Mouse (Mus musculus): ENCODE measurements around the gene Gm28635. TPM values are rescaled to one million over a fixed set of nuclear protein-coding genes. Genes with fewer than 3 reads are reported as not detected.
A peak's percentile ranks its signal among the peaks of the same experiment; 100 is the strongest.

The Gm28635 gene
- polyA plus RNA-seq (2016; fragmentation: Nextera tagmentation; extraction: Ambion mirVana), result not detected in 2 replicates

- WGBS, result under 1% methylated on average over 44 of the region's 44 CpGs
- H3K4me3 ChIP-seq, result peak within 1 kb of the TSS; percentile 99
- H3K36me3 ChIP-seq, result peaks cover 58% of the 10 kb centered on the region
- peak; percentile 96 for DNase-seq (ENCODE audit: low spot score)
- peaks cover 24% of the 10 kb centered on the region for H3K4me1 ChIP-seq
- H3K27me3 ChIP-seq (ENCODE audit: low read depth, poor library complexity, severe bottlenecking), result no peaks in the 10 kb centered on the region
- H3K9me3 ChIP-seq (replicated peaks), result no peaks in the 10 kb centered on the region
- H3K27ac ChIP-seq (replicated peaks), result peak within 1 kb of the TSS; percentile 91
These were observed at the start of gene Gm28635, which contains the start of gene Med19 for GRCm38 (mm10) chr2:84677968-84678880. Gene Gm28635, minus strand, starts transcription at chr2:84678041. Gene Med19, plus strand, starts transcription at chr2:84678402.

- Histone ChIP-seq H3K27ac (replicated peaks) (peak within 1 kb of the TSS; percentile 82), H3K9me3 (replicated peaks) (no peaks in the 10 kb centered on the region), H3K27me3 (ENCODE audit: low read depth, poor library complexity, severe bottlenecking) (no peaks in the 10 kb centered on the region), H3K36me3 (peaks cover 34% of the 10 kb centered on the region), H3K4me1 (peaks cover 29% of the 10 kb centered on the region), H3K4me3 (peak within 1 kb of the TSS; percentile 74)
- WGBS, result under 1% methylated on average over 39 of the region's 39 CpGs
- peak; percentile 97 for DNase-seq (ENCODE audit: low spot score)
These were observed 49.5 kb upstream of the Gm28635 start, which contains the start of gene Clp1 for GRCm38 (mm10) chr2:84727172-84727858. Gene Clp1, minus strand, starts transcription at chr2:84727350.

GRCm38 (mm10) chr2:84726716-84727115 is 48.9 kb upstream of the Gm28635 start:
- no peak for DNase-seq (ENCODE audit: low spot score)
- Histone ChIP-seq H3K36me3 (peaks cover 40% of the 10 kb centered on the region), H3K4me3 (peak overlapping the region; percentile 74), H3K4me1 (peaks cover 29% of the 10 kb centered on the region), H3K27me3 (ENCODE audit: low read depth, poor library complexity, severe bottlenecking) (no peaks in the 10 kb centered on the region), H3K9me3 (replicated peaks) (no peaks in the 10 kb centered on the region), H3K27ac (replicated peaks) (peak overlapping the region; percentile 82)
- 4% methylated on average over 9 of the region's 9 CpGs for WGBS

GRCm38 (mm10) chr2:84725770-84726169 is 47.9 kb upstream of the Gm28635 start:
- Histone ChIP-seq H3K27ac (replicated peaks) (no peak overlapping the region), H3K36me3 (peaks cover 48% of the 10 kb centered on the region), H3K4me1 (peaks cover 29% of the 10 kb centered on the region), H3K9me3 (replicated peaks) (no peaks in the 10 kb centered on the region), H3K27me3 (ENCODE audit: low read depth, poor library complexity, severe bottlenecking) (no peaks in the 10 kb centered on the region), H3K4me3 (peak overlapping the region; percentile 74)
- WGBS, result 92% methylated on average over 10 of the region's 10 CpGs
- DNase-seq (ENCODE audit: low spot score), result no peak

GRCm38 (mm10) chr2:84723856-84724255 is 46.0 kb upstream of the Gm28635 start:
- peaks cover 48% of the 10 kb centered on the region for H3K36me3 ChIP-seq
- H3K27ac ChIP-seq (replicated peaks), result no peak overlapping the region
- WGBS, result 94% methylated on average over 14 of the region's 14 CpGs
- H3K4me1 ChIP-seq, result peaks cover 29% of the 10 kb centered on the region
- no peaks in the 10 kb centered on the region for H3K9me3 ChIP-seq (replicated peaks)
- no peak overlapping the region for H3K4me3 ChIP-seq
- H3K27me3 ChIP-seq (ENCODE audit: low read depth, poor library complexity, severe bottlenecking), result no peaks in the 10 kb centered on the region
- no peak for DNase-seq (ENCODE audit: low spot score)

GRCm38 (mm10) chr2:84721182-84721581 is 43.3 kb upstream of the Gm28635 start:
- 94% methylated on average over 3 of the region's 3 CpGs for WGBS
- Histone ChIP-seq H3K9me3 (replicated peaks) (no peaks in the 10 kb centered on the region), H3K4me1 (peaks cover 24% of the 10 kb centered on the region), H3K36me3 (peaks cover 48% of the 10 kb centered on the region), H3K27me3 (ENCODE audit: low read depth, poor library complexity, severe bottlenecking) (no peaks in the 10 kb centered on the region), H3K4me3 (no peak overlapping the region), H3K27ac (replicated peaks) (no peak overlapping the region)
- DNase-seq (ENCODE audit: low spot score), result no peak

- Histone ChIP-seq H3K4me3 (no peak overlapping the region), H3K36me3 (peaks cover 46% of the 10 kb centered on the region), H3K27ac (replicated peaks) (no peak overlapping the region), H3K4me1 (peaks cover 23% of the 10 kb centered on the region), H3K9me3 (replicated peaks) (no peaks in the 10 kb centered on the region), H3K27me3 (ENCODE audit: low read depth, poor library complexity, severe bottlenecking) (no peaks in the 10 kb centered on the region)
- no peak for DNase-seq (ENCODE audit: low spot score)
- WGBS, result 92% methylated on average over 2 of the region's 2 CpGs
These were observed 42.9 kb upstream of the Gm28635 start for GRCm38 (mm10) chr2:84720718-84721117.

- Histone ChIP-seq H3K9me3 (replicated peaks) (no peaks in the 10 kb centered on the region), H3K36me3 (peaks cover 16% of the 10 kb centered on the region), H3K4me3 (no peak overlapping the region), H3K4me1 (peaks cover 29% of the 10 kb centered on the region), H3K27ac (replicated peaks) (no peak overlapping the region), H3K27me3 (ENCODE audit: low read depth, poor library complexity, severe bottlenecking) (no peaks in the 10 kb centered on the region)
- DNase-seq (ENCODE audit: low spot score), result no peak
- WGBS, result 91% methylated on average over 4 of the region's 4 CpGs
These were observed 39.5 kb upstream of the Gm28635 start for GRCm38 (mm10) chr2:84717357-84717756.

- DNase-seq (ENCODE audit: low spot score), result no peak
- Histone ChIP-seq H3K27me3 (ENCODE audit: low read depth, poor library complexity, severe bottlenecking) (no peaks in the 10 kb centered on the region), H3K4me1 (peaks cover 29% of the 10 kb centered on the region), H3K27ac (replicated peaks) (peak overlapping the region; percentile 96), H3K9me3 (replicated peaks) (no peaks in the 10 kb centered on the region), H3K36me3 (peaks cover 11% of the 10 kb centered on the region), H3K4me3 (peak overlapping the region; percentile 96)
- 40% methylated on average over 9 of the region's 9 CpGs for WGBS
These were observed 38.8 kb upstream of the Gm28635 start for GRCm38 (mm10) chr2:84716423-84717355.

GRCm38 (mm10) chr2:84715562-84716361 is 37.9 kb upstream of the Gm28635 start:
- Histone ChIP-seq H3K27ac (replicated peaks) (peak overlapping the region; percentile 96), H3K27me3 (ENCODE audit: low read depth, poor library complexity, severe bottlenecking) (no peaks in the 10 kb centered on the region), H3K36me3 (peaks cover 12% of the 10 kb centered on the region), H3K4me3 (peak overlapping the region; percentile 96), H3K4me1 (peaks cover 29% of the 10 kb centered on the region), H3K9me3 (replicated peaks) (no peaks in the 10 kb centered on the region)
- DNase-seq (ENCODE audit: low spot score), result peak; percentile 63
- under 1% methylated on average over 33 of the region's 33 CpGs for WGBS

- Histone ChIP-seq H3K27ac (replicated peaks) (peak within 1 kb of the TSS; percentile 96), H3K27me3 (ENCODE audit: low read depth, poor library complexity, severe bottlenecking) (no peaks in the 10 kb centered on the region), H3K4me3 (peak within 1 kb of the TSS; percentile 96), H3K36me3 (peaks cover 19% of the 10 kb centered on the region), H3K9me3 (replicated peaks) (no peaks in the 10 kb centered on the region), H3K4me1 (peaks cover 29% of the 10 kb centered on the region)
- WGBS, result under 1% methylated on average over 107 of the region's 107 CpGs
- peak; percentile 99 for DNase-seq (ENCODE audit: low spot score)
These were observed 37.1 kb upstream of the Gm28635 start, which contains the start of gene Zdhhc5 for GRCm38 (mm10) chr2:84714811-84715561. Gene Zdhhc5, minus strand, starts transcription at chr2:84715180.

Measured in midbrain, embryonic 10.5 days (tissue).